Mouse (Mus musculus): ENCODE results near the gene Ubqln1.

GRCm38 (mm10) chr13:58215253-58215591 is 231 bp downstream of the Ubqln1 start:
- TF ChIP-seq EP300 (optimal IDR thresholded peaks at IDR 0.05) (no peak), CTCF (IDR thresholded peaks at IDR 0.05; ENCODE audit: low read depth) (no peak)

Measured in stomach, postnatal 0 days (tissue).